Mouse (Mus musculus) heart, embryonic 16.5 days (tissue): ENCODE results near the gene Lin37. TPM values are rescaled to one million over a fixed set of nuclear protein-coding genes. Genes with fewer than 3 reads are reported as not detected.

Experiments
- ATAC-seq: fragments of 200-750 bp; cut with Nextera tagmentation; replicated peaks from 2 replicates; pipeline ENCODE4 v1.8.0; 2017; ENCODE audit warnings: moderate number of reproducible peaks; ENCODE audit not compliant: insufficient read depth, low FRiP score; ENCODE audit errors: extremely low read depth
- H3K27ac ChIP-seq: fragments of 300-500 bp; sonication (generic); 2 replicates; pipeline ENCODE4 v1.5.1; 2014; ENCODE audit warnings: mild to moderate bottlenecking, low read length, control low read depth, moderate library complexity
- H3K27me3 ChIP-seq: fragments of 300-500 bp; sonication (generic); 2 replicates; pipeline ENCODE4 v1.6.1; 2014; ENCODE audit warnings: low read length, mixed read lengths; ENCODE audit not compliant: control insufficient read depth, insufficient read depth
- H3K36me3 ChIP-seq: fragments of 300-500 bp; sonication (generic); 2 replicates; pipeline ENCODE4 v1.6.1; 2014; ENCODE audit not compliant: control insufficient read depth, insufficient read depth
- H3K4me1 ChIP-seq: fragments of 300-500 bp; sonication (generic); 2 replicates; pipeline ENCODE4 v1.6.1; 2014; ENCODE audit warnings: low read length, mixed read lengths; ENCODE audit not compliant: control insufficient read depth, insufficient read depth
- H3K4me2 ChIP-seq: fragments of 300-500 bp; sonication (generic); 2 replicates; pipeline ENCODE4 v1.6.1; 2014; ENCODE audit warnings: low read depth, mild to moderate bottlenecking, control low read depth, low read length
- H3K4me3 ChIP-seq: fragments of 300-500 bp; sonication (generic); 2 replicates; pipeline ENCODE4 v1.5.1; 2014; ENCODE audit warnings: mild to moderate bottlenecking, control low read depth, low read length
- H3K9ac ChIP-seq: fragments of 300-500 bp; sonication (generic); 2 replicates; pipeline ENCODE4 v1.6.1; 2014; ENCODE audit warnings: low read length, control low read depth
- H3K9me3 ChIP-seq: fragments of 300-500 bp; sonication (generic); replicated peaks from 2 replicates; pipeline ENCODE4 v1.6.1; 2016; ENCODE audit warnings: low read length; ENCODE audit not compliant: control insufficient read depth
- WGBS: fragments of 180-500 bp; shearing (Covaris S2); extraction: QIAGEN DNeasy Blood & Tissue Kit; methylation state at CpG from one replicate; pipeline ENCODE4 v1.1.7; 2014; 5-methylcytosine and 5-hydroxymethylcytosine counted together
- polyA plus RNA-seq: library from polyadenylated mRNA; unstranded; fragments of >200 nt; fragmentation: Nextera tagmentation; extraction: Ambion mirVana; gene quantifications from 2 replicates; pipeline ENCODE4 v1.2.1, GENCODE M21; 2015

The Lin37 gene
- polyA plus RNA-seq = 33.6 and 40.1 TPM in 2 replicates

- ATAC-seq = peak; percentile 83
- Histone ChIP-seq H3K4me1 (peaks cover 19% of the 10 kb centered on the region), H3K27ac (peak within 1 kb of the TSS; percentile 81), H3K36me3 (peaks cover 30% of the 10 kb centered on the region), H3K27me3 (no peaks in the 10 kb centered on the region), H3K4me2 (peak within 1 kb of the TSS; percentile 99), H3K9me3 (no peaks in the 10 kb centered on the region), H3K9ac (peak within 1 kb of the TSS; percentile 86), H3K4me3 (peak within 1 kb of the TSS; percentile 82)
- WGBS = under 1% methylated on average over 20 of the region's 20 CpGs
Measured at GRCm38 (mm10) chr7:30559443-30559954, at the start of gene Lin37. Gene Lin37, minus strand, starts transcription at chr7:30559838.

- no peak for ATAC-seq
- H3K9ac ChIP-seq = no peak overlapping the region
- no peak overlapping the region for H3K4me3 ChIP-seq
- no peaks in the 10 kb centered on the region for H3K9me3 ChIP-seq
- H3K4me2 ChIP-seq = no peak overlapping the region
- H3K36me3 ChIP-seq = no peaks in the 10 kb centered on the region
- no peak overlapping the region for H3K27ac ChIP-seq
- 42% methylated on average over 16 of the region's 16 CpGs for WGBS
- no peaks in the 10 kb centered on the region for H3K27me3 ChIP-seq
- peaks cover 11% of the 10 kb centered on the region for H3K4me1 ChIP-seq
Measured at GRCm38 (mm10) chr7:30608476-30608875, 48.8 kb upstream of the Lin37 start.

GRCm38 (mm10) chr7:30607706-30608309, 48.2 kb upstream of the Lin37 start:
- ATAC-seq = 0 out of 2 replicates have a peak, but pooled peaks have one; percentile 35
- no peaks in the 10 kb centered on the region for H3K9me3 ChIP-seq
- no peak overlapping the region for H3K27ac ChIP-seq
- H3K4me2 ChIP-seq = no peak overlapping the region
- H3K9ac ChIP-seq = no peak overlapping the region
- no peaks in the 10 kb centered on the region for H3K36me3 ChIP-seq
- WGBS = 18% methylated on average over 8 of the region's 8 CpGs
- H3K4me3 ChIP-seq = no peak overlapping the region
- H3K4me1 ChIP-seq = peaks cover 11% of the 10 kb centered on the region
- H3K27me3 ChIP-seq = no peaks in the 10 kb centered on the region

- Histone ChIP-seq H3K27me3 (no peaks in the 10 kb centered on the region), H3K4me2 (no peak overlapping the region), H3K4me3 (no peak overlapping the region), H3K27ac (no peak overlapping the region), H3K4me1 (peaks cover 7% of the 10 kb centered on the region), H3K9me3 (no peaks in the 10 kb centered on the region), H3K36me3 (no peaks in the 10 kb centered on the region), H3K9ac (no peak overlapping the region)
- no peak for ATAC-seq
- WGBS = 89% methylated on average over 8 of the region's 8 CpGs
Measured at GRCm38 (mm10) chr7:30604944-30605343, 45.3 kb upstream of the Lin37 start.

- ATAC-seq = no peak
Measured at GRCm38 (mm10) chr7:30604424-30604823, 44.8 kb upstream of the Lin37 start.

GRCm38 (mm10) chr7:30602583-30602982, 42.9 kb upstream of the Lin37 start:
- Histone ChIP-seq H3K4me2 (no peak overlapping the region), H3K9me3 (no peaks in the 10 kb centered on the region), H3K4me1 (peaks cover 6% of the 10 kb centered on the region; the same call in 1 of the 2 replicates), H3K27me3 (no peaks in the 10 kb centered on the region), H3K9ac (no peak overlapping the region), H3K27ac (no peak overlapping the region), H3K36me3 (no peaks in the 10 kb centered on the region), H3K4me3 (no peak overlapping the region)
- 21% methylated on average over 3 of the region's 3 CpGs for WGBS
- no peak for ATAC-seq

More at GRCm38 (mm10) chr7:30604424-30604823, 44.8 kb upstream of the Lin37 start:
- 58% methylated on average over 8 of the region's 8 CpGs for WGBS
- H3K27ac ChIP-seq = no peak overlapping the region
- H3K9ac ChIP-seq = no peak overlapping the region
- H3K36me3 ChIP-seq = no peaks in the 10 kb centered on the region
- no peak overlapping the region for H3K4me2 ChIP-seq
- H3K9me3 ChIP-seq = no peaks in the 10 kb centered on the region
- H3K4me1 ChIP-seq = peaks cover 6% of the 10 kb centered on the region; the same call in 1 of the 2 replicates
- no peaks in the 10 kb centered on the region for H3K27me3 ChIP-seq
- H3K4me3 ChIP-seq = no peak overlapping the region

- 59% methylated on average over 7 of the region's 7 CpGs for WGBS
- Histone ChIP-seq H3K36me3 (no peaks in the 10 kb centered on the region), H3K27ac (peak overlapping the region; percentile 51; the same call in 1 of the 2 replicates), H3K27me3 (no peaks in the 10 kb centered on the region), H3K4me2 (no peak overlapping the region), H3K9ac (0 out of 2 replicates have a peak overlapping the region, but pooled peaks have one; percentile 7), H3K4me1 (peaks cover 6% of the 10 kb centered on the region; the same call in 1 of the 2 replicates), H3K9me3 (no peaks in the 10 kb centered on the region), H3K4me3 (no peak overlapping the region)
- no peak for ATAC-seq
Measured at GRCm38 (mm10) chr7:30600651-30601050, 41.0 kb upstream of the Lin37 start.

GRCm38 (mm10) chr7:30599933-30600353, 40.3 kb upstream of the Lin37 start:
- H3K27ac ChIP-seq = peak overlapping the region; percentile 51; the same call in 1 of the 2 replicates
- 2% methylated on average over 16 of the region's 16 CpGs for WGBS
- H3K9ac ChIP-seq = peak overlapping the region; percentile 47
- no peaks in the 10 kb centered on the region for H3K36me3 ChIP-seq
- no peaks in the 10 kb centered on the region for H3K27me3 ChIP-seq
- peak; percentile 95 for ATAC-seq
- H3K4me2 ChIP-seq = peak overlapping the region; percentile 37; the same call in 1 of the 2 replicates
- peaks cover 6% of the 10 kb centered on the region; the same call in 1 of the 2 replicates for H3K4me1 ChIP-seq
- H3K4me3 ChIP-seq = peak overlapping the region; percentile 10; the same call in 1 of the 2 replicates
- no peaks in the 10 kb centered on the region for H3K9me3 ChIP-seq

- H3K27me3 ChIP-seq = no peaks in the 10 kb centered on the region
- 92% methylated on average over 12 of the region's 12 CpGs for WGBS
- no peaks in the 10 kb centered on the region for H3K9me3 ChIP-seq
- no peaks in the 10 kb centered on the region for H3K36me3 ChIP-seq
- H3K4me1 ChIP-seq = peaks cover 6% of the 10 kb centered on the region; the same call in 1 of the 2 replicates
- H3K4me2 ChIP-seq = 0 out of 2 replicates have a peak within 1 kb of the TSS, but pooled peaks have one; percentile 3
- H3K4me3 ChIP-seq = no peak within 1 kb of the TSS
- H3K27ac ChIP-seq = peak within 1 kb of the TSS; percentile 28; the same call in 1 of the 2 replicates
- ATAC-seq = no peak
- H3K9ac ChIP-seq = 0 out of 2 replicates have a peak within 1 kb of the TSS, but pooled peaks have one; percentile 36
Measured at GRCm38 (mm10) chr7:30598786-30599185, 39.1 kb upstream of the Lin37 start, which contains the start of gene Zbtb32. Gene Zbtb32, minus strand, starts transcription at chr7:30598909.
